Mouse (Mus musculus): Measurements from ENCODE around the gene Nbeal1.
"Not testable (repeated sequence)": the region's sequence is repeated elsewhere in the genome, so short reads cannot be mapped to it uniquely, and the experiment has no call there.

Nbeal1 gene

GRCm38 (mm10) chr1:60179932-60180783 lies at the start of gene Nbeal1:
Nbeal1 (plus strand) TSS chr1:60180599.
- peak; percentile 98 for DNase-seq (ENCODE audit: low spot score)

- no peak for DNase-seq (ENCODE audit: low spot score)
Measured at GRCm38 (mm10) chr1:60137346-60137745, 43.1 kb upstream of the Nbeal1 start.

- no peak for DNase-seq (ENCODE audit: low spot score)
Measured at GRCm38 (mm10) chr1:60152700-60153099, 27.7 kb upstream of the Nbeal1 start.

GRCm38 (mm10) chr1:60156651-60157050 lies 23.7 kb upstream of the Nbeal1 start:
- no peak for DNase-seq (ENCODE audit: low spot score)

GRCm38 (mm10) chr1:60158411-60158810 lies 22.0 kb upstream of the Nbeal1 start:
- DNase-seq (ENCODE audit: low spot score): peak; percentile 80

GRCm38 (mm10) chr1:60163676-60164075 lies 16.7 kb upstream of the Nbeal1 start:
- peak; percentile 21 for DNase-seq (ENCODE audit: low spot score)

- no peak for DNase-seq (ENCODE audit: low spot score)
Measured at GRCm38 (mm10) chr1:60169626-60170025, 10.8 kb upstream of the Nbeal1 start.

GRCm38 (mm10) chr1:60170251-60170650 lies 10.1 kb upstream of the Nbeal1 start:
- no peak for DNase-seq (ENCODE audit: low spot score)

- no peak for DNase-seq (ENCODE audit: low spot score)
Measured at GRCm38 (mm10) chr1:60173119-60173518, 7.3 kb upstream of the Nbeal1 start.

- DNase-seq (ENCODE audit: low spot score): not testable (repeated sequence)
Measured at GRCm38 (mm10) chr1:60177814-60178213, 2.6 kb upstream of the Nbeal1 start.

GRCm38 (mm10) chr1:60179376-60179775 lies 1.0 kb upstream of the Nbeal1 start:
- DNase-seq (ENCODE audit: low spot score): no peak

GRCm38 (mm10) chr1:60180784-60181221 lies 404 bp downstream of the Nbeal1 start:
- DNase-seq (ENCODE audit: low spot score): peak; percentile 63

- no peak for DNase-seq (ENCODE audit: low spot score)
Measured at GRCm38 (mm10) chr1:60188454-60188853, 8.1 kb downstream of the Nbeal1 start.

- no peak for DNase-seq (ENCODE audit: low spot score)
Measured at GRCm38 (mm10) chr1:60196813-60197212, 16.4 kb downstream of the Nbeal1 start.

- peak; percentile 45 for DNase-seq (ENCODE audit: low spot score)
Measured at GRCm38 (mm10) chr1:60199006-60199405, 18.6 kb downstream of the Nbeal1 start.

GRCm38 (mm10) chr1:60236261-60236660 lies 55.9 kb downstream of the Nbeal1 start:
- no peak for DNase-seq (ENCODE audit: low spot score)

GRCm38 (mm10) chr1:60240430-60240829 lies 60.0 kb downstream of the Nbeal1 start:
- DNase-seq (ENCODE audit: low spot score): no peak

GRCm38 (mm10) chr1:60268113-60268512 lies 87.7 kb downstream of the Nbeal1 start:
- no peak for DNase-seq (ENCODE audit: low spot score)

- DNase-seq (ENCODE audit: low spot score): no peak
Measured at GRCm38 (mm10) chr1:60269314-60269713, 88.9 kb downstream of the Nbeal1 start.

GRCm38 (mm10) chr1:60272471-60272870 lies 92.1 kb downstream of the Nbeal1 start:
- peak; percentile 44 for DNase-seq (ENCODE audit: low spot score)

- no peak for DNase-seq (ENCODE audit: low spot score)
Measured at GRCm38 (mm10) chr1:60293921-60294320, 113.5 kb downstream of the Nbeal1 start.

- DNase-seq (ENCODE audit: low spot score): peak; percentile 83
Measured at GRCm38 (mm10) chr1:60342808-60343629, 162.6 kb downstream of the Nbeal1 start, which contains the start of gene Cyp20a1. Cyp20a1 (plus strand) TSS chr1:60343323.
